Mouse (Mus musculus) ovary, adult 18-20 months (tissue): ENCODE results near the gene Rdh11.
"Not testable (repeated sequence)": the region's sequence is repeated elsewhere in the genome, so short reads cannot be mapped to it uniquely, and the experiment has no call there.

ENCODE experiments used
- DNase-seq: peaks from one replicate; pipeline ENCODE4 v3.0.0; 2022; ENCODE audit warnings: low spot score, mixed read lengths

Rdh11 gene

GRCm38 (mm10) chr12:79192193-79192592, at the start of gene Rdh11:
Rdh11 (minus strand) TSS chr12:79192293.
- no peak for DNase-seq

DNA sequence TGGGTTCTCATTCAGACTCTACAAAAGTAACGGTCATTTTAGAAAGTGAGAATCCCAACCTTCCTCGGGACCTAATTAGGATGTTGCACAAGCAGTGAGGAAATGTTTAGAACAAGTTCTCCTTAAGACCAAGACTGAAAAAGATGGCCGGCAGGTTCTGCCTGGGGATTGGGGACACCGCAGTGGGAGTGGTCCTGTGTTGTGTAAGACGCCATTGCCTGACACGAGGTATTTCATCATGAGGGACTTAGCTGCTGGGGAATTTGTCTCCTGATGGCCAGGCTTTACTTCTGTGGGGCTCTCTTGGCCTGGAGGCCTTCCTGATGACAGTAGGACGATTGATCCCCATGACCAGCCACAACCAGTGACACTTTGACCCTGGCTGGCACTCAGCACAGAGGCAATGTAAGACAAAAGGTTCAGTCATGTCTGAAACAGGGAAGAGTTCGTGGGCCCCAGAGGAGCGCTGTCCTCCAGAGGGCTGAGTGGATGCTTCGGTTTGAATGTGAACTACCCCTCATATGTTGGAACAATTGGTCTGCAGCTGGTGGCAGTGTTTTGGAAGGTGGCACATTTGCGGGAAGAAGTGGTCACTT, 43.5 kb upstream of the Rdh11 start:
- no peak for DNase-seq

GRCm38 (mm10) chr12:79217511-79217910, 25.4 kb upstream of the Rdh11 start:
- no peak for DNase-seq

DNA sequence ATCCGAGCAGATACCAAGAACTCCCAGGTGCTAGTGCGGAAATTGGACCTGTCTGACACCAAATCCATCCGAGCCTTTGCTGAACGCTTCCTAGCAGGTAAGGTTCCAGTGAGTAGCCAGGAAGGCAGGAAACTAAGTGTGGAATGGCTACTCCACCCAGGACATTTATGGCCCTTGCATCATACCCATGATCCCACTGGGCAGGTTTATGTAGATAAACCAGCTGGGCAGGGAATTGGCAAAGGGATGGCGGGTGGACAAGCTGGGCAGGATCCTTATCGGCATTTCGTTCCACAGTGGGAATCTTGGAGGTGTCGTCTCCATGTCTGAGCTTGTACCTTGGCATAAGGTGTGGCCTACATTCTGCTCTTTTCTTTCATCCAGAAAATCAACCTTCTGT, 19.4 kb upstream of the Rdh11 start:
- DNase-seq, result no peak

DNA sequence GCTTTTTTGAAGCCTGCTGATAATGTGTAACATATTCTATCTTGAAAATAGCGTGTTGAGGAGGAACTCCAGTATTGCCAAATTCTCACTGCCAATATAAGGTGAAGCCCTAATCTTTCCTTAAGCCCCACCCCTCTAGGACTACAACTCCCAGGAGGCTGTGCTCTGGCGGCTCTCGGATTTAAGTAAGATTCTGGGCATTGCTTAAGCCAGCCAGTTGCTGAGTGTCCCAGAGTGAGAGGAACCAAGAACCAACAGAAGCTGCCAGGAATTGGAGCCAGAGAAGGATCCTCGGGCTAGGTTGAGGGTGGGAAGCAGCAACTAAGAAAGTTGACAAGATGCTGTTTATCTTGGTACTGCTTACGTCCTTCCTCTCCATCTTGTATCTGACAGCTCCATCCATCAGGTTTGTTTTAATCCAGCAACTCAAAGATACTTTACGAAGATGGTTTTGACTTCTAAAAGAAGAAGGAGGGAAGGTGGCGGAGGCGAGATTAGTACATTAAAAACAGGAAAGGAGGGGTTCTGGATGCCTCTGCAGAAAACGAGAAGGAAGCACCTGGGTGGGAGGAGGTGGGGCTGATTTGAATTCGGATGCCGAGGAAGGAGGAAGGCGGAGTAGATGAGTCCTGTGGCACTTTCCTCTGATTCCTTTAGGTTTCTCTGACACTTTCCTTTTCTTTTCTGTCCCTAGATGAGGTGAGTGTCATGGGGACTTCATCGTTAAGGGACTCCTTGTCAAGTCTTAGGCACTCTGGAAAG, 16.8 kb upstream of the Rdh11 start, which contains the start of gene Rdh12:
Rdh12 (plus strand) TSS at position 212 of the 762 bp plus-strand sequence.
- no peak for DNase-seq

GRCm38 (mm10) chr12:79201882-79202281, 9.8 kb upstream of the Rdh11 start:
- DNase-seq, result no peak

GRCm38 (mm10) chr12:79197105-79197504, 5.0 kb upstream of the Rdh11 start:
- DNase-seq, result no peak

- peak; percentile 36 for DNase-seq
Observed at GRCm38 (mm10) chr12:79193441-79193840, 1.3 kb upstream of the Rdh11 start.

- peak; percentile 47 for DNase-seq
Observed at GRCm38 (mm10) chr12:79191701-79192100, 392 bp downstream of the Rdh11 start.

DNA sequence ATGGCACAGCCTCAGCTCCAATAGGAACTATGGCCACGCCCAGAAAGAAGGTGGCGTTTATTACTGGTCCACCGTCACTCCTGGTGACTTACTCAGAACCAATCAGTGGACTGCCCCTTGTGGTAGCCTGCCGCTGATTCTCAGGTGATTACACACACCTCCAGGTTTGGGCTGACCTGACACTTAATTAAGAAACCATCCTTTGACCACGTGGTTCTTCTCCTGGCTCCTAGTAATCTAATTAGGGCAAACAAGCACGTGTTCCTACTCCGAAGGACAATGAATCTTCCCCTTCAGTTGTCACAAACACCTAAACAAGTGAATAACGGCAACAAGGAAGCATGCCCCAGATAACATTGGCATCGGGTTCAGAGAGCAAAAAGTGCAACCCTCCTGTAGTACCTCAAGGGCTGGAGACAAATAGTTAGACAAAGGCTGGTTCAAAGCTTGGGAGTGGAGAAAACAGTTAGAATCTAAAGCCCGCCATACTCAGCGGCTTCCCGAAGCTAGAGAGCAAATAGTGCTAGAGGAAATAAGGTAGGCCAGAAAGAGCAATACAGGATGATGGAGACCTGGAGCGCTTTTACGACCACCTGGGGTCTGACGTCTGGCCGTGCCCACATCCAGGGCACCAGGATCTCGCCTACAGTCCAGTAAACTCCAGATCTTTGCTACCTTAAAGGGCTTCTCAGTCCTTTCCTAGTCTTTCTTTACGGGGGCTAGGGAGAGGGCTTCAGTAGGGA, 991 bp downstream of the Rdh11 start:
- DNase-seq, result peak; percentile 27

DNA sequence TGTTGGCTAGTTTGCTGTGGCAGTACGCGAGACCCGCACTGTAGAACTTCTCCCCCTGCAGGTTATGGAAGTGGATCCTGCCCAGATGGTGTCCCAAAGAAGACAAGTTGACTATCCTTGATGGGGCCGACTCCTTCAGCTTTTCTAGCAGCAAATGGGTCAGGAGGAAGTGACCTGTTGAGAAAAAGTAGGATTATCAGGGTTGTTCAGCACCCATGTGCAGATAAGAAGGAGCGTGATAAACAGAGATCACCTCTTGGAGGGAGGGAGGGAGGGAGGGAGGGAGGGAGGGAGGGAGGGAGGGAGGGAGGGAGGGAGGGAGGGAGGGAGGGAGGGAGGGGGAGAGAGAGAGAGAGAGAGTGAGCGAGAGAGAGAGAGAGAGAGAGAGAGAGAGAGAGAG, 6.9 kb downstream of the Rdh11 start:
- DNase-seq, result not testable (repeated sequence)

- DNase-seq, result no peak
Observed at GRCm38 (mm10) chr12:79175998-79176397, 16.1 kb downstream of the Rdh11 start.

- DNase-seq, result no peak
Observed at GRCm38 (mm10) chr12:79173721-79174120, 18.4 kb downstream of the Rdh11 start.

GRCm38 (mm10) chr12:79172019-79172941, 19.8 kb downstream of the Rdh11 start, which contains the start of gene Vti1b:
Vti1b (minus strand) TSS chr12:79172667.
- peak; percentile 81 for DNase-seq

DNA sequence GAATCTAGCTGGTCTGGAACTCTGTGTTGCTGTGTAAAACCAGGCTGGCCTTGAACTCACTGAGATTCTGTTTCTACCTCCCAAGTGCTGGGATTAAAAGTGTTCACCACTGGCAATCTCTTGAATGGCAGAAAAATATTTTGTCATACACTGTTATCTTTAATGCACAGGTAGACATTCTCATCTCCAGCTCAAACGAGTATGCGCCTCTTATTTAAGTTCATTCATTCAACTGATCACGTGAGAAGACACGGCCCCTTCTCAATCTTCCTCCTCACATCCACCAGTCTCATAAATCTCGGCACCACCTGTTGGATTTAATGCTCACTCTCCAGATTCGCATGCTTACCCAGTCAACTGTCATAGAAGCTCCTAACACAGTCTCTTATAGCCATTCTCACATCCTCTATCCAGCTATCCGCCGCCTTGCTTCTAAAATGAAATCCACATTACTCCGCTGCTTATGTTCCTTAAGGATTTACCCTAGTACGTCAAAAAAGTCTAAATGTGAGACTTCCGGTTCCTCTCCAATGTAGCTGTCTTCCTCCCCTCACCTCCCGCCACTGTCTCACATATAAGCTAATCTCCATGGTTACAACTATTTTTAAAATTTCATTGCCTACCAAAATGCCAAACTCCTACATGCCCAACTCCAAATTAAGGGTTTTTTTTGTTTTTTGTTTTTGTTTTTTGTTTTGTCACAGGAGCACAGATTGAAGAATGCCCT, 20.7 kb downstream of the Rdh11 start:
- DNase-seq, result no peak

GRCm38 (mm10) chr12:79170421-79170820, 21.7 kb downstream of the Rdh11 start:
- no peak for DNase-seq

DNA sequence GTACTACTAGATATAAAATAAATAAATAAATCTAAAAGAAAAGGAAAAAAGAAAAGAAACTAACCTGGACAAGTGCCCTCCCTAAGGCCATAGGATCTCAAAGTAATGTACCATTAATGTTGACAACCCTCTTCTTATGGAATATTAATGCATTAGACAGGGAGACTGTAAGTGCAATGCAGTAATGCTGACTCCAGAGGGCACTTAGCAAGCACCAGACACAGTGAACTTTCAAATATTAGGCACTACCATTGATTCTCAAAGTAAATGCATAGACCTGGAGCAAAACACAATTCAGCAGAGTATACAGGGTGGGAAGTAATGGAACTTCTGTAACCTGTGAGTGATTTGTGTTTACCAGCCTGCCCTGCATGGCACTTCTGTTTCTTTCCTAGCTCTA, 22.9 kb downstream of the Rdh11 start:
- DNase-seq, result no peak

GRCm38 (mm10) chr12:79162876-79163275, 29.2 kb downstream of the Rdh11 start:
- no peak for DNase-seq

DNA sequence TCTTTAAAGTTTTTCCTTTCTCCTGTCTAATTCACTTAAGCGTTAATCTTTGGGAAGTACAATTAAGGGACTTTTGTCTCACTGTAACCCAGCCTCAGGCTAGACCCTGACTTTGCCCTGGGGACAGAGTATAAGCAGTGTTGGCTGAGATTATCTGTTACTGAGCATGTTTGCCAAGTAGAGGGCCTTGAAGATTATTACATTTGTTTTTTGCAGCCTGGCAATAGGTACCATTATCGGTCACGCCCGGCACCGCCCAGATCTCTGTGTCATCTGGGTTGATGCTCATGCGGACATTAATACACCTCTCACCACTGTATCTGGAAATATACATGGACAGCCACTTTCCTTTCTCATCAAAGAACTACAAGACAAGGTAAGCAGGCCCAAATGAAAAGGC, 42.4 kb downstream of the Rdh11 start:
- no peak for DNase-seq

GRCm38 (mm10) chr12:79141384-79141783, 50.7 kb downstream of the Rdh11 start:
- DNase-seq, result no peak

DNA sequence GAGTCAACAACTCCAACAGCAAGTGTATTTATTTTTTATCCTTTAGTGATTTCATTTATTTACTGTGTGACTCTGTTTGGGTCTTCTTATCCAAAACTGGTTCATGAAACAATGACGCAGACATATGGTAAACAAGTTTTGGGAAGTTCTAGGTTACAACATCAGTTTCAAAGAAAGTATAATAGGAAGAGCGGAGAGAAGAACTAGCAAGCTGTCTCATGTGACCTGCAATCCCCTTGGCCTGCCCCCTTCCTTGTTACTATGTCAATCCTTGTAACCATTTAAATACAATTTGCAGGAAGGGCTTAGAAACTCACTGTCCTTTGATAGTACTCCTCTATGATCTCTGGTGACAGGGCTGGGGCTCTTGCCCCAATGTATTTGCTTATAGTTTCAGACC, 51.3 kb downstream of the Rdh11 start:
- DNase-seq, result no peak
